Mouse (Mus musculus) kidney, postnatal 0 days (tissue): ENCODE results near the gene Pax7. TPM values are rescaled to one million over a fixed set of nuclear protein-coding genes. Genes with fewer than 3 reads are reported as not detected.
A peak's percentile ranks its signal among the peaks of the same experiment; 100 is the strongest.

ENCODE experiments used
- ATAC-seq: fragments of 200-750 bp; cut with Nextera tagmentation; replicated peaks from 2 replicates; pipeline ENCODE4 v1.8.0; 2017; ENCODE audit warnings: low read depth, moderate number of reproducible peaks, moderate TSS enrichment, moderate library complexity; ENCODE audit not compliant: low FRiP score
- DNase-seq: peaks from one replicate; pipeline ENCODE4 v3.0.0-alpha.2; 2016; ENCODE audit warnings: low spot score
- H3K27ac ChIP-seq: fragments of 300-500 bp; sonication (generic); 2 replicates; pipeline ENCODE4 v1.5.1; 2014; ENCODE audit warnings: mild to moderate bottlenecking
- H3K27me3 ChIP-seq: fragments of 300-500 bp; sonication (generic); 2 replicates; pipeline ENCODE4 v1.6.1; 2014; ENCODE audit warnings: low read length, mixed read lengths; ENCODE audit not compliant: insufficient read depth
- H3K36me3 ChIP-seq: fragments of 300-500 bp; sonication (generic); 2 replicates; pipeline ENCODE4 v1.6.1; 2014; ENCODE audit warnings: low read length, mixed read lengths; ENCODE audit not compliant: insufficient read depth
- H3K4me1 ChIP-seq: fragments of 300-500 bp; sonication (generic); replicated peaks from 2 replicates; pipeline ENCODE4 v1.6.1; 2014; ENCODE audit warnings: antibody characterized with exemption, low read length, mixed read lengths; ENCODE audit not compliant: insufficient read depth
- H3K4me2 ChIP-seq: fragments of 300-500 bp; sonication (generic); 2 replicates; pipeline ENCODE4 v1.6.1; 2014; ENCODE audit warnings: mild to moderate bottlenecking, low read length, moderate library complexity, mixed read lengths
- H3K4me3 ChIP-seq: fragments of 300-500 bp; sonication (generic); replicated peaks from 2 replicates; pipeline ENCODE4 v1.5.1; 2014; ENCODE audit warnings: low read depth, low read length
- H3K9ac ChIP-seq: fragments of 300-500 bp; sonication (generic); 2 replicates; pipeline ENCODE4 v1.6.1; 2014; ENCODE audit warnings: low read depth, low read length
- H3K9me3 ChIP-seq: fragments of 300-500 bp; sonication (generic); replicated peaks from 2 replicates; pipeline ENCODE4 v1.6.1; 2016; ENCODE audit warnings: low read length, inconsistent platforms, mixed read lengths
- CTCF ChIP-seq: IDR thresholded peaks from 2 replicates; pipeline ENCODE4 v1.5.1; 2016; ENCODE audit warnings: antibody characterized with exemption, low read depth, mild to moderate bottlenecking, moderate library complexity
- WGBS: fragments of 180-500 bp; shearing (Covaris S2); extraction: QIAGEN DNeasy Blood & Tissue Kit; methylation state at CpG from one replicate; pipeline ENCODE4 v1.1.7; 2014; 5-methylcytosine and 5-hydroxymethylcytosine counted together
- polyA plus RNA-seq: library from polyadenylated mRNA; unstranded; fragments of >200 nt; fragmentation: Nextera tagmentation; extraction: Ambion mirVana; gene quantifications from 2 replicates; pipeline ENCODE4 v1.2.1, GENCODE M21; 2015

Pax7 gene
- polyA plus RNA-seq, 1 experiment from 2014 or later = not detected

DNA sequence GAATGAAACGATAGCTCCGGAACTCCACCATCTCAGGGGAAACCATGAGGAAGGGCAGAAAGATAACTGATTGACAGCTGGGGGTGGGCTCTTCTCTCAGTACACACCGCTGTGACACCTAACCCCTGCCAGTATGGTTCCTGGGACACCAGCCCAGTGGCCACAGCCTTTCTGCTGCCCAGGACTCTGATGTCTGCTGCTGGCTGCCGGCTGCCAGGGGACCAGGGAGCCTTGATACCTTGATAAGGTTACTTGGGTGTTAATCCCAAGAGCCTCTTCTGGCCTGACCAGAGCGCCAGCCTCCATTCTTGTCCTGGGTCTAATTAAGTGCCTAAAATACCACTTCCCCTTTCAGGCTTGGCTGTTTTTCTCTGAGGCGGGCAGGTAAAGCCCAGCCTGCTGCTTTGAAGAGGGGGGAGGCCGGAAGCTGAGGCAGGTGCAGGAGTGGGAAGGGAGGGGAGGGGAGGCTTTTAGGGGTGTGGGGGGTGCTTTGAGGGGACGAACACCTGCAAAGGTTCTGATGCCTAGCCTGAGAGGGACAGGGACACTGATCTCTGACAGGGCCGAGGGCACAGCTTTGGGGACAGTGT is 19.9 kb downstream of the Pax7 start:
- TF ChIP-seq CTCF = no peak
- H3K4me1 ChIP-seq = no peaks in the 10 kb centered on the region
- H3K9ac ChIP-seq = no peak overlapping the region
- no peak overlapping the region for H3K27ac ChIP-seq
- 23% methylated on average over 9 of the region's 9 CpGs for WGBS
- H3K27me3 ChIP-seq = peaks cover 64% of the 10 kb centered on the region
- no peaks in the 10 kb centered on the region for H3K36me3 ChIP-seq
- no peak overlapping the region for H3K4me3 ChIP-seq
- DNase-seq = no peak
- H3K4me2 ChIP-seq = no peak overlapping the region
- no peak for ATAC-seq
- H3K9me3 ChIP-seq = no peaks in the 10 kb centered on the region

- Histone ChIP-seq H3K36me3 (no peaks in the 10 kb centered on the region), H3K4me1 (no peaks in the 10 kb centered on the region), H3K9ac (no peak overlapping the region), H3K4me2 (no peak overlapping the region), H3K27me3 (peaks cover 56% of the 10 kb centered on the region), H3K9me3 (no peaks in the 10 kb centered on the region), H3K27ac (no peak overlapping the region), H3K4me3 (no peak overlapping the region)
- 66% methylated on average over 4 of the region's 4 CpGs for WGBS
- DNase-seq = no peak
- no peak for TF ChIP-seq CTCF
- no peak for ATAC-seq
Measured at GRCm38 (mm10) chr4:139811901-139812300, 21.4 kb downstream of the Pax7 start.

GRCm38 (mm10) chr4:139811475-139811874 is 21.9 kb downstream of the Pax7 start:
- DNase-seq (no peak), ATAC-seq (no peak)
- Histone ChIP-seq H3K4me3 (no peak overlapping the region), H3K4me1 (no peaks in the 10 kb centered on the region), H3K27me3 (peaks cover 51% of the 10 kb centered on the region), H3K9me3 (no peaks in the 10 kb centered on the region), H3K4me2 (no peak overlapping the region), H3K36me3 (no peaks in the 10 kb centered on the region), H3K9ac (no peak overlapping the region), H3K27ac (no peak overlapping the region)
- no peak for TF ChIP-seq CTCF
- 48% methylated on average over 5 of the region's 5 CpGs for WGBS

DNA sequence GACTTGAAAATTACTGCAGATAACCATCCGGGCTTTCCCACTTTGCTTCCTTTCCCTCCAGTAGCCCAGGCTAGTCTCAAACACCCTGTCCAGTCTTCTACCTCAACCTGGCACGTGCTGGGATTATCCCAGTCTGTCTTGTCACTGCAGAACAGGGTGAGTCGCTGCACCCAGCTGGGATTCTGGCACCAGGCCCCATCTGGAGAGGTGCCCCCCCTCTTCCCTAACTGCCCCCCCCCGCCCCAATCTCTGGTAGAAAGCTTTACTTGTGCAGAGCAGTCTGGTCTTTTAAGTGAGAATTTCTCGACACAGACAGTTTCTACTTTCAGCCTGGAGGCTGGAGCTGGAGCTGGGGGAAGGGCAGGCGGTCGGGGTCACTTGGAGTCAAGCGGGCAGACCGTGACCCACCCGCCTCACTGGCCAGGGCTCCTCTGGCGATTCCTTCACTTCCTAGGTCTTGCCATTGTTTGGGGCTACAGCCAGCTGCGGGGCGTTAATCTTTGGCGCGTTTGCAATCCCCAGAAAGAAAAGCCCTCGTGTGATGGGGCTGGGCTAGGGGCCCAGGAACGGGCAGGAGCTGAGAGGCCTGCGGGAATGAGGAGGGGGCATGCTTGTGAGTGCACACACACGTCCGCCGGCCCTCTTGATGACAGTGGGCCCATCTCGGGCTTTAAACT is 22.4 kb downstream of the Pax7 start:
- no peak for TF ChIP-seq CTCF
- 6% methylated on average over 22 of the region's 22 CpGs for WGBS

GRCm38 (mm10) chr4:139809381-139809820 is 23.9 kb downstream of the Pax7 start:
- Histone ChIP-seq H3K36me3 (no peaks in the 10 kb centered on the region), H3K4me2 (no peak overlapping the region), H3K9ac (no peak overlapping the region), H3K4me1 (no peaks in the 10 kb centered on the region), H3K27me3 (peaks cover 44% of the 10 kb centered on the region), H3K9me3 (no peaks in the 10 kb centered on the region), H3K27ac (no peak overlapping the region), H3K4me3 (no peak overlapping the region)
- DNase-seq = no peak
- WGBS = 14% methylated on average over 7 of the region's 7 CpGs
- no peak for ATAC-seq
- no peak for TF ChIP-seq CTCF

More for the DNA sequence above, 22.4 kb downstream of the Pax7 start:
- Histone ChIP-seq H3K4me2 (peak overlapping the region; percentile 7; the same call in 1 of the 2 replicates), H3K27ac (no peak overlapping the region), H3K9me3 (no peaks in the 10 kb centered on the region), H3K4me1 (no peaks in the 10 kb centered on the region), H3K9ac (no peak overlapping the region), H3K4me3 (no peak overlapping the region), H3K27me3 (peaks cover 46% of the 10 kb centered on the region), H3K36me3 (no peaks in the 10 kb centered on the region)
- DNase-seq (no peak), ATAC-seq (peak; percentile 57; the same call in 1 of the 2 replicates)

DNA sequence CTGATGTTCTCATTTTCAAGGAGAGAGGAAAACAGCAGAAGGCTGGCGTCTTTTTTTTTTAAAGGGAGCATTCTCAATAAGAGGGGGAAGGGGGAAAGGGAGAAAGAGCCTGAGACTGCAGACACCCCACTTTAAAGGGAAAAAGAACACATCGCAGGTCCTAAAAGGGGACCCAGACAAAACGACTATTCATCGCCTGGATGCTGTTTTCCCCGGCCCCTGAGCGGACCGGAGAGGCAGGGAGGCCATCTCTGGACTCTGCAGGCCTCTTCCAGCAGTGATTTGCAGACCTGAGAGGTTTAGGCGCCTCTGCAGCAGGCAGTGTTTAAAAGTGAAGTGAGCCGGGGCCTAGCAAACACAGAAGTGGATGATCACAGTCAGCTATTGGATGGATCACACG is 25.5 kb downstream of the Pax7 start:
- Histone ChIP-seq H3K4me2 (no peak overlapping the region), H3K4me3 (no peak overlapping the region), H3K36me3 (no peaks in the 10 kb centered on the region), H3K27ac (no peak overlapping the region), H3K27me3 (peaks cover 38% of the 10 kb centered on the region), H3K4me1 (no peaks in the 10 kb centered on the region), H3K9ac (no peak overlapping the region), H3K9me3 (no peaks in the 10 kb centered on the region)
- TF ChIP-seq CTCF = no peak
- no peak for DNase-seq
- ATAC-seq = no peak
- WGBS = 44% methylated on average over 10 of the region's 10 CpGs
